Mouse (Mus musculus) lung, postnatal 14 days (tissue): ENCODE data around the gene Inpp5a.
"Not testable (repeated sequence)": the region's sequence is repeated elsewhere in the genome, so short reads cannot be mapped to it uniquely, and the experiment has no call there.

Experiments
- DNase-seq: peaks from one replicate; pipeline ENCODE4 v3.0.0; 2021

Inpp5a gene

DNA sequence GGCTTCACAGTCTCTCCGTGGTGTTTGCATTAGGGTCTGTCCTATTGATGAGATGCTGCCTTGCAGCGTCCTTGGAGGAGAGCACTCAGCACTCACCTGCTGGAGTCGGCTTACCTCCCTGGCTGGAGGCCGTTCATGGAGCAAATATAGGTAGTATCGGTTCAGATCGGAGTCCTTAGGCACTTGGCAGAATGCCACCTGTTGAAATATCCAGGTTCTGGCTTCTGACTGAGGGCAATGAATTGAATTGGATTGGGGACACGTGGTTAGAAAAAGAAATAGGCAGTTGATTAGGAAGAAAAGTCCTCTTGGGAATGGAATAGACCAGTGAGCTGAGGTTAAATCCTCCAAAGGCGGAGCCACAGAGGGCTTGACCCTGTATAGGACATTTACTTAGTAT lies 12.9 kb downstream of the Inpp5a start:
- no peak for DNase-seq

DNA sequence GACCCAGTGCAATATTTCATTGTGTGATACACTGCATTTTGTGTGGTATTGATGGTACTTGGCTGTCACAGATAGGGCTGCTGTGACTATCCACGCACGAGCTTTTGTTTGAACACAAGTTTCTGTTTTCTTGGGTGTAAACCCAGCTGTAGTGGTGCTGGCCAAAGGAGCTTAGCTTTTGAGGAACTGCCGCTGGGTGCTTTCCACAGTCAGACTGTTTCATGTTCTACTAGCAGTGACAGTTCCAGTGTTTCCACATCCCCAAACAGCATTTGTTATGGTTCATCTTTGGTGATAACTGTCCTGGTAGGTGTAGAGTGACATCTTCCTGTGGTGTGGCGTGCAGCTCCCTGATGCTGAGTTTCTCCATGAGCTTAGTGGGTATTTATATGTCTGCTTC lies 13.8 kb downstream of the Inpp5a start:
- DNase-seq: no peak

DNA sequence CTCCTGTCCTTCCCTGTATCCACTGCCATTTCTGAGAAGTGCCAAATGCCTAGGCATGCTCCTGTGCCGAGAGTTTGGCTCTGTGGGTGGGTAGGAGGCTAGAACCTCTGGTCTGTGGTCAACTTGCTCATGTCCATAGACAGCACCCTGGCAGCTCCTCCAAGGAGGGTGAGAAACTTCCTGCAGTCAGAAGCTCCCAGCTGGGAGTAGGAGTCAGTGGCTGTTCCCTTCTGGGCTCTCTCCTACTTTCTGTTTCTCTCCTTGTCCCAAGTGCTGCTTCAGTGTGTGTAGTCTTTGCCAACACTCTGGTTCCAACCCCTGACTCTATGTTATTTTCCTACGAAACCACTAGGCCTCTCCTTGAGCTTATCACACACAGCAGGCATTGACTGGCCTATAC lies 17.7 kb downstream of the Inpp5a start:
- no peak for DNase-seq

DNA sequence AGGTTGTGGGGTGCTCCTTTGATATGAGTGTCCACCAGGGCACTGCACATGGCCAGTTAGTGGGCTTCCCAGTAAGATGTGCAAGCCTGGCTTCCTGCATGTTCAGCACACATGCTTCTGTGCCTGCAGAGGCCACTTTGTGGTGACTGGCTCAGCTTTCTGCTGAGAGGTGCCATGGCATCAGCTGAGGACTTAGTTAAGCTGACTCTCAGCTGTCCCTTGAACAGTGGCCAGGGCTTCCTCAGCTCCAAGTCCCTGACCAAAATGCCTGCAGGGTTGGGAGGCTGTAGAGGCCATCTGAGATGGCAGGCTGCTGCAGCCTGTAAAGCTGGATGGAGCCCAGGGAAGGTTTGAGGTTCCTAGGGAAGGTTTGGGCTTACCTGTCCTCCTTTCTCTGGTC lies 19.1 kb downstream of the Inpp5a start:
- no peak for DNase-seq

GRCm38 (mm10) chr7:139409903-139410302 lies 21.0 kb downstream of the Inpp5a start:
- DNase-seq: no peak

DNA sequence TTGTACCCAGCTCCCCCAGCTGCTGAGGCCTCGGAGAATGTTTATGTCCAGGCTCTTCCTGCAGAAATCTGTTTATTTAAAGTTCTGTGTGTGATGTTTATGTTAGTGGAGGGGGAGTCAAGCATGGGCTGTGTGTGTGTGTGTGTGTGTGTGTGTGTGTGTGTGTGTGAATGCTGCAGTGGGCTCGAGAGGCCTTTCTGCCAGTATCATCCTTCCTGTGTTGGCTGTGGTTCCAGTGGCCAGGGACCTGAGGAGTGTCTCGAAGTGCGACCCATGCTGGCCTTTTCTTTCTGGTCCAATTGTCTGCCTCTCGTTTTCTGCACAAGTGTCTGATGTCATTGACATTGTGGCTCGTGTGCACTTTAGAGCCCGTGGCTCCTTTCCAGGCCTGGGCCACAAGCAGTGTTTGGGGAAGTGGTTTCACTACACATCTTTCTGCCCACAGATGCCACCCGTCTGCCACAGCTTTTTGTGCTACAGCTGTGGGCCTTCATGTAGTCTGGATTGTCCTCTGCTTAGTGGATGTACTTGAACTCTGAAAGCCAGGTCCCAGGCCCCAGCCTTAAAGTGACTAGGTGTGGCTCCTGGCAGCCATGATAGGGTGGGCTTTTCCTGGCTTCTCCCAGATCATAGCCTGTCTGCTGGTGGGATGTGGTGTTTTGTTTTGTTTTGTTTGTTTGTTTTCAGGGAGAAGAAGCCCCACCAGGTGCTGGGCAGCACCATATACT lies 23.5 kb downstream of the Inpp5a start:
- peak; percentile 66 for DNase-seq

DNA sequence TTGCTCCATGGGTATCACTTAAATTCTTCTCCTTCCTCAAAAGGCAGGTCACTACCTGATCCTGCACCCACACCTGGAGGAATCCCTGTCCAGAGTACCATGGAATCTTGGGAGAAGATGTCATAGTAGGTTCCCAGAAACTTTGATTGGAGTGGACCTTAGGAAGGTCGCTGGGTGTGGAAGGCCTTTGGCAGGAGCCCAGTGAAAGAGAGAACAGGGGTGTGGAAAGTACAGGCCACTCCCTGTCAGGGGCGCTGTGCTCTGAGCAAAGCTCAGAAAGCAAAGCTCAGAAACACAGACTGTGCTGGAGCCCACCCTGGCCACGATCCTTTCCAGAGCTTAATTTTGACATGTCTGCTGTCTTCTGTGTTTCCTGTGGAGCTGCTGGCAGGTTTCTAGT lies 24.5 kb downstream of the Inpp5a start:
- no peak for DNase-seq

- DNase-seq: no peak
Measured at GRCm38 (mm10) chr7:139415616-139416225, 26.8 kb downstream of the Inpp5a start.

- DNase-seq: no peak
Measured at GRCm38 (mm10) chr7:139418371-139418770, 29.5 kb downstream of the Inpp5a start.

GRCm38 (mm10) chr7:139422827-139423226 lies 33.9 kb downstream of the Inpp5a start:
- no peak for DNase-seq

GRCm38 (mm10) chr7:139434095-139434830 lies 45.4 kb downstream of the Inpp5a start:
- DNase-seq: peak; percentile 70

DNA sequence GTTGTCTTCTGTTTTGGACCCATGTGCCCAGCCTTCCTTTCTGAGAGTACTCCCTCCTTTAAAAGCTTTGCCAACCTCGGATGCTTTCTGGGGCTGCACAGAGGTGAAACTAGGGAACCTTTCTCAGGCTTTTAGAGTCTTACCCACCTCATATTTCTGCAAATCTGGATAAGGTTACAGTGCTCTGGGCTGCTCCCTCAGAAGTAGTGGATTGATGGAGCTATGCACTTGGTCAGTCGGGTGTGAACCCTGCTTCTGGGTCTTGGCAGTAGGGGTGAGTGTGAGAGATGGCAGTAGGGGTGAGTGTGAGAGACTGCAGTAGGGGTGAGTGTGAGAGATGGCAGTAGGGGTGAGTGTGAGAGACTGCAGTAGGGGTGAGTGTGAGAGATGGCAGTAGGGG lies 46.0 kb downstream of the Inpp5a start:
- not testable (repeated sequence) for DNase-seq

DNA sequence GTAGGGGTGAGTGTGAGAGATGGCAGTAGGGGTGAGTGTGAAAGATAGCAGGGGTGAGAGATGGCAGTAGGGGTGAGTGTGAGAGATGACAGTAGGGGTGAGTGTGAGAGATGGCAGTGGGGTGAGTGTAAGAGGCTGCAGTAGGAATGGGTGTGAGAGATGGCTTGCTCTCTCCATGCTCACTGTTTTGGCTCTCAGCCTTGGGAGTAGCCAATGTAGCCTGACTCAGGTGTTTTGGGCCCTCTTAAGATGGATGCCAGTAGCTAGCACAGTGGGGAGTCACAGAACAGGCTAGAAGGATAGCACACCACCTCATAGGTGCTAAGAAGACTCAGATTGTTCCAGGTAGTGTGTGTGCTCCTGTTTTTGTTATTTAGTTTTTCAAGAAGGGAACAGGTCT lies 46.8 kb downstream of the Inpp5a start:
- no peak for DNase-seq

- DNase-seq: no peak
Measured at GRCm38 (mm10) chr7:139436951-139437350, 48.0 kb downstream of the Inpp5a start.

GRCm38 (mm10) chr7:139437471-139437870 lies 48.6 kb downstream of the Inpp5a start:
- no peak for DNase-seq

- no peak for DNase-seq
Measured at GRCm38 (mm10) chr7:139437926-139438600, 49.2 kb downstream of the Inpp5a start.

DNA sequence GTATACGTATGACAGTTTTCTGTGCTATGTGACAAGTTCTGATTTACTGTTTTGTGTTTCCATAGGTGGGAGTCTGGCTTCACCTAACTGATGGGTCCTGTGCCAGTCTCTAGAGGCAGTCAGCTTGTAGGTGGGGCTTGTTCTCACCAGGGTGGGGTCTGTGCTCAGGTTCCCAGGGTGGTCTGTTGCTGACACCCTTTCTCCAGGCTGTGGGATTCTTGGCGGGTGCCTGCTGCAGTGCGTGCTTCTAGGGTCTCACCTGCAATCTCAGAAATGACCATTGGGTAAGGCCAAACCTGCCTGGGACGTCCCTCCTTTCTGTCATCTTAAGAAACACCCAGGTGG lies 49.7 kb downstream of the Inpp5a start:
- DNase-seq: no peak

DNA sequence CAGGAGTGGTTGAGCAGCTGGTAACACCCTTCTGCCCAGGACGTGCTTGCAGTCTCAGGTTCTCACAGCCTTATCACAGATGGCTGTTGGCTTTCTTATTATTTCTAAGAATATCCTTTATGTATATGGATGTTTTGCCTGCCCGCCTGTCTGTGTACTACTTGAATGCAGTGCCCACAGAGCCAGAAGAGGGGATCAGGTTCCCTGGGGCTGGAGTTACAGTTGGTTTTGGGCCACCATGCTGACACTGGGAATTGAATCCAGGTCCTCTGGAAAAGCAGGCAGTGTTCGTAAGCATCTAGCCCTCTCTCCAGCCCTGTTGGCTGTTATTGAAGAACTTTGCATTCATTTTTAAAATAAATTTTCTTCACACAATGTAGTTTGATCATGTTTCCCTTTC lies 50.1 kb downstream of the Inpp5a start:
- DNase-seq: no peak

- DNase-seq: peak; percentile 32
Measured at GRCm38 (mm10) chr7:139439922-139440895, 51.3 kb downstream of the Inpp5a start.

GRCm38 (mm10) chr7:139441022-139441421 lies 52.1 kb downstream of the Inpp5a start:
- no peak for DNase-seq

GRCm38 (mm10) chr7:139441761-139442211 lies 52.9 kb downstream of the Inpp5a start:
- peak; percentile 53 for DNase-seq

DNA sequence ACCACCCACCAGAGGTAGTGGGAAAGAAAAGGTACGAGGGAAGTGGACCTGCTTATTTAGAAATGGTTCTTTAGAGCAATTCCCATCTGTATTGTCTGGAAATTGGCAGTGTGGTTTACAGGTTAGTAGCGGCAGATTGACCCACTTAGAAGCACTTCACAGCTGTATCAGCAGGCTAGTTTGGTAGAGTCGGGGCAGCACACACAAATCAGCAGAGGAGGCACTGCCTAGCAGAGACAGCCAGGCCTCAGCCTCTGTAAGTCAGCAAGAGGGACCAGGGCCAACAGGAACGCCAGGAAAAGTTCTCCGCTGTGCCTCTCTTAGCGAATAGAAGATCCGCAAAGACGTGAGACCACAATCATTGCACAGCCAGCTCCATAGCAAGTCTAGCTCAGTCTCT lies 56.7 kb downstream of the Inpp5a start:
- DNase-seq: no peak
